Mouse (Mus musculus): Measurements from ENCODE around the gene 9430097D07Rik.

Gene 9430097D07Rik

GRCm38 (mm10) chr2:32597699-32598098 is 22.2 kb upstream of the 9430097D07Rik start:
- no peak for DNase-seq (ENCODE audit: low read depth, low spot score)

DNA sequence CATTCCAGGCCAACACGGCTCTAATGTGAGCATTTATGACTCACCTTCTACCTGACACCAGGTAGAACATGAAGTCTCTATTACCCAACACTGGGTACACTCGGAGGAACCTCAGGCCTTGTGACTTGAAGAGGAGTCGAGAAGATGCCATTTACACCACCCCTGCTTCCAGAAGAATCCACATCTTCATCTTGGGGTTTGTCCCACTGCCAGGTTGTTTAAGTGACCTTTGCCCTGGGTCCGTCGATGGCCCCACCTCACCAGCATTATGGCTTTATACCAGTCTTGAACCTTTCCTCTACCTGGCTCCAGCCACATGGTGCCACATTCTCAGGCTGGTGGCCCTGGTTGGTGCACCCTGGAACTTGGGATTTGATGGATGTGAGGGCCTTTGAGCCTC is 21.8 kb upstream of the 9430097D07Rik start:
- no peak for DNase-seq (ENCODE audit: low read depth, low spot score)

GRCm38 (mm10) chr2:32596725-32597124 is 21.2 kb upstream of the 9430097D07Rik start:
- DNase-seq (ENCODE audit: low read depth, low spot score), result no peak

DNA sequence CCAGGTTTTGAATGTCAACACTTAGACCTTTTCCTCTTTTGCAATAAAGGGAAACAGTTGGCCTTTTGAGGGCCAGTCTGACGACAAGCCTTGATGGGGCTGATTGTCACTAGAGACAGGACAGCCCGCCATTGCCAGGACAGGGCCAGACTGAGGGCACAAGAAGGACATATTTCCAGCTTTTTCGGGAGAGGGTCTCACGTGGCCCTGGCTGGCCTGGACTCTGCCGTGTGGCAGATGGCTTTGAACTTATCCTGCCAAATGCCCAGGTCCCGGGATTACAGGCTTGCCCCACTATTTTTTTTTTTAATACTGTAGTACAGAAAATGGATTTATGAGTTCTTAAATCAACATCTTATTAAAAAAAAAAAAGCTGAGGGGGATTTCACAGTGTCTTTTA is 15.8 kb upstream of the 9430097D07Rik start:
- DNase-seq (ENCODE audit: low read depth, low spot score), result no peak

DNA sequence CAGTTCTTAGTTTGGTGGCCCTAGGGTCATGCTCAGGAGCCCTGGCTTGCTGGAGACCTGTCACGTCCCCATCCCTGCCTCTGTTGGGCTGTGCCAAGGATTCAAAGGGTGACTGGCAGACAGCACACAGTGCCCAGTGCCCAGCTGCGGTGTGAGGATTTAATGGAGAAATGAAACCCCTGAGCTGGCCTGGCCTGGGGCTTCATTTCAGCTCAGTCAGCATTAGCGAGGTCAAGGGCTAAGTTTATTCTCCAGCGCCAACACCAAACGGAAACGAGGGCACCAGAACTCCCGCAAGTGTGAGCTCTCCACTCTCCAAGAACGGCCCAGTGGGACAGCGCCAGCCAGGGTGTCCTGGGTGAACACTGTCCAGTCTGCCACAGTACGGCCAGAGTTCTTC is 14.7 kb upstream of the 9430097D07Rik start:
- DNase-seq (ENCODE audit: low read depth, low spot score), result no peak

DNA sequence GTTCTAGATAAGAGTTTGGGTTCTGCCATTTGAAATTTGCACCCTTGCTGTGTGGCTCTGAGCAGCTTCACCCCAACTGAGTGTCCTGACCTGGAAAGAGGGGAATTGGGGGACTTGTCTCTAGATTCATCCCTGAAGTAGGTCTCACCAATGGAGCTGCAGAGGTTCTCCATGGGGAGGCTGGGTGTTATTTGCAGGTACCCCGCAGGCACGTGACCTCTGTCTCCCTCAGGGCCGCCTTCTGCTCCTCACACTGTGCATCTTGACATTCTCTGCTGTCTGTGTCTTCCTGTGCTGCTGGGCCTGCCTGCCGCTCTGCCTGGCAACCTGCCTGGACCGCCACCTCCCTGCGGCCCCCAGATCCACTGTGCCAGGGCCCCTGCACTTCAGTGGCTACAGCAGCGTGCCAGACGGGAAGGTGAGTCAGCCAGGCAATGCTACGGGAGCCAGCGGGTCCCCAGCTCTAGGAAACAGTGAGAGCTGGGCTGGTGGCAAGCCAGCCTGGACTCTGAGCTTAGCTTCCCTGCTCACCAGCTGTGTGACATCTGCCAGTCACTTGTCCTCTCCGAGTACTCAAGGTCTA is 13.8 kb upstream of the 9430097D07Rik start:
- DNase-seq (ENCODE audit: low read depth, low spot score), result no peak

- peak; percentile 82 for DNase-seq (ENCODE audit: low read depth, low spot score)
These were observed 12.3 kb upstream of the 9430097D07Rik start for GRCm38 (mm10) chr2:32587731-32588321.

GRCm38 (mm10) chr2:32586871-32587351 is 11.4 kb upstream of the 9430097D07Rik start, which contains the start of gene St6galnac4:
TSS of gene St6galnac4 (plus strand) at chr2:32587095.
- DNase-seq (ENCODE audit: low read depth, low spot score), result peak; percentile 96

DNA sequence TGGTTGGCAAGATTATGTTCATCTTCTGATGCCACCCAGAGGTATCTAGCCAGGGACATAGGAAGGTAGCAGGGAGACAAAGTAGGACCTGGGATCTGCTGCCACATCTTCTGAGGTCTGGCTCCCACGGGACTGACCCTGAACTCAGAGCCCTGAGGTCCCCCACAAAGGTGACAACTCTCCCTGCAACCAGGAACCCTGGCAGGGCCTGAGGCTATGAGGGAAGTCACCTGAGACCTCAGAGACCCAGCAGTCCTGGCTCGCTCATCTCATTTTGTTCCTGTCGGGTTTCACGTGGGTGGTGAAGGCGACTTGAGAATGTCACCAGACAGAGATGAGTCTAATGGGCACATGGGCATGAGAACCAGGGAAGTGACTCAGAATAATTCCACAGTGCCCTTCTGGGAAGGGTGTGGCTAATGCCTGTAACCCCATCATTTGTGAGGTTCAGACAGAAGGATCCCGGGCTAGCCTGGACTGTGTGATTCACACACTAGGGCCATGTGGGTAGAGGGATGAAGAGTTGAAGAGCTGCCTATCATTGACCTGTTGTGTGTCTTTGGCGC is 9.7 kb upstream of the 9430097D07Rik start:
- DNase-seq (ENCODE audit: low read depth, low spot score), result no peak

GRCm38 (mm10) chr2:32582830-32583799 is 7.6 kb upstream of the 9430097D07Rik start:
- peak; percentile 82 for DNase-seq (ENCODE audit: low read depth, low spot score)

GRCm38 (mm10) chr2:32581450-32582095 is 6.1 kb upstream of the 9430097D07Rik start:
- no peak for DNase-seq (ENCODE audit: low read depth, low spot score)

DNA sequence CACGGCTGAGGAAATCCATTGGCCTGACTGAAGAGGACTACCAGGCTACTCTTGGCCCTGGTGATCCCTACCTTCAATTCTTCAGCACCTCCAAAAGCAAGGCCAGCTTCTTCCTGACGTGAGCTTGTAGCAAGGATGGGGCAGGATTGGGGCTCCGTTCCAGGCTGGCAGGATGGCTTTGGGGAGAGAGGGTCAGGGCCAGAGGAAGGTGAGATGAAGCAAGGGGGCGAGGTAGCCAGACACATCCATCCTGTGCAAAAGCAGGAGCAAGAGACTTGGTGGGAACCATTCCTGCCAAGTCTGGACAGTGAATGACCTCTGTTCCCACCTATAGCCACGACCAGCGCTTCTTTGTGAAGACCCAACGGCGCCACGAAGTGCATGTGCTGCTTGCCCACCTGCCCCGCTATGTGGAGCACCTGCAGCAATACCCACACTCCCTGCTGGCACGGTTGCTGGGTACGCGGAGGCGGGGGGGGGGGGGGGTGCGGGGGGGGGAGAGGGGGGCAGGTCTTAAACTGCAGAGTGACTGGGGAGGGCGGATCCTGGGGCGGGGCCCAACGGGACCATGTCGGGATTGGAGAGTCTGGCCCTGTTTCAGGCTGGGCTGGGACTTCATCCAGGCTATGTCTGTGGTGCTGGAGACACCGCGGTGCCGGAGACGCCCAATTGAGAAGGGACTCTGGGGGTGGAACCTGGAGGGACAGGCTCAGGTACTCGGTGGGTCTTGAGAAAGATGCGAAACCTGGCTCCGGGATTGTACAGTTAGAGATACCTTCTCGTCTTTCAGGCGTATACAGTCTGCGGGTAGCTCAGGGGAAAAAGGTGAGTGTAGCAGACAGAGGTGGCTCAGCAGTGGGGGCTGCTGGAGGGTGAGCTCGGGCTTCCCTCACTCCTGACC is 2.9 kb upstream of the 9430097D07Rik start:
- DNase-seq (ENCODE audit: low read depth, low spot score), result no peak

DNA sequence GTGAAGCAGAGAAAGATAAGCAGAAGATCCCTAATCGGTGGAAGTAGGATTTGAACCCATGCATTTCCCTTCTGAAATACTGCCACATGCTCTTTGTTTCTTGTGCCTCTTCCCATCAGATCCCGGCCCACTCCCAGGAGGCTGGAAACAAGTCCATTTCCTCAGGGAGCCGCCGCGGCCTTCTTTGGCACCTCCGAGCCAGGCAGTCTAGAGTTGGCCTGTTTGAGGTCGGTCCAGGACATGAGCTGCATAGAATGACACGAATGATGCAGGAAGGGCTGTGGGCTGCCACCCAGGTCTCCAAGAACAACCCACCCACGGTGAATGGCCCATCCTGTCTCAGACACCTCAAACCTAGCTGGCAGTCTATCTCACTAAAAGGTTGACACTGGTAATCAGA is 1.0 kb upstream of the 9430097D07Rik start:
- DNase-seq (ENCODE audit: low read depth, low spot score), result no peak

- peak; percentile 78 for DNase-seq (ENCODE audit: low read depth, low spot score)
These were observed 441 bp downstream of the 9430097D07Rik start for GRCm38 (mm10) chr2:32574901-32575585.

- DNase-seq (ENCODE audit: low read depth, low spot score), result no peak
These were observed 987 bp downstream of the 9430097D07Rik start, which contains the start of gene Pip5kl1 for GRCm38 (mm10) chr2:32574497-32574896. TSS of gene Pip5kl1 (plus strand) at chr2:32574797.

GRCm38 (mm10) chr2:32572196-32572595 is 3.3 kb downstream of the 9430097D07Rik start:
- no peak for DNase-seq (ENCODE audit: low read depth, low spot score)

DNA sequence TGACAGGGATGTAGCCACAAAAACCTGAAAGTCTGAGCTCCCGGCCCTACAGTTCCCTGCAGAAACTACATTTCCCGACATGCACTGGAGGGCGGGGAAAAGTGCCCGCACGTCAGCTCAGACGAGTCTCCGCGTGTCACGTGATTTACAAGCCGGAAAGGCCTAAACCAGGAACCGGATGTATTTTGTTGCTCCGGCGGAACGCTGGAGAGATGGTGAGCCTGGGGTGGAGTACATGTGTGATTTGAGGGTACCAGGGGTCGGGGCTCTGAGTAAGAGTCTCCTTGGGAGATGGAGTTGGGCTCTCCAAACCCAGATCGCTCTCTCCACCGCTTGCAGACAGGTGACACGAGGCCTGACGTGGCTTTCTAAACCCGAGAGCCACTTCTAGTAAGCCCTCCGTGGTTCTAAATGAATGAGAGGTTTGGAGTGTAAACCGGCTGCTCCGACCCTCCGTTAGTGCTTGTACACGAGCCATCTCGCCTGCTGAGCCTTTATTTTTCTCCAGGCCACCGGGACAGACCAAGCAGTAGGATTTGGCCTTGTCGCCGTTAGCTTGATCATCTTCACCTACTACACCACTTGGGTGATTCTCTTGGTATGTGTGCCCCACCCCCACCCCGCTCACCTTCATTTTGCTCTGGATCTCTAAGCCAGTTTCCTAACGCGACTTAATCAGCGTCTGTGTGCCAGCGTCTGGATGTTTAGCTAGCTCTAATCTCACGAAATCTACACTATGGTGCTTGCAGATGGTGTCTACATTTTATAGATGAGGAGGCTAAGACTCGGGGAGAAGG is 4.6 kb downstream of the 9430097D07Rik start, which contains the start of gene Dpm2:
Dpm2 (plus strand) TSS at position 161 of the 797 bp plus-strand sequence.
- peak; percentile 93 for DNase-seq (ENCODE audit: low read depth, low spot score)

DNA sequence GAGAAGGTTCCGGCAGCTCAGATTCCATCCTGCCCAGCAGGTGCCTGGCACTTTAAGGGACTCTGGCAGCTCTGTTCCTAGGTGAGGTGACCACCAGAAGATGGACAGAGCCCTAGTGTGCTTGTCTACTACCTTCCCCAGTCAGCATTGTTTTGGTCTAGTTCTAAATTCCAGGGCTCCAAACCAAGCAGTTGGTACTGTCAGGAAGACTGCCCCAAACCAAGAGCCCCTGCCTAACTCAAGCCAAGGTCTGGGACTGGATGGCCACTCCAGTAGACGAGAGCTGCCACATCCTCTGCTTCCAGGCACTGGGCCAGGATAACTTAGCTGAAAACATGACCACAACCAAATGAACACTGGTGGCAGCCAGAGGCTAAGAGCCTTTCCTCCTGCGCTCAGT is 6.5 kb downstream of the 9430097D07Rik start:
- DNase-seq (ENCODE audit: low read depth, low spot score), result no peak

GRCm38 (mm10) chr2:32568149-32568548 is 7.3 kb downstream of the 9430097D07Rik start:
- DNase-seq (ENCODE audit: low read depth, low spot score), result no peak

Measured in CD4-positive helper T cell, adult 2 months (primary cell).